Mouse (Mus musculus) yolk sac, embryonic 10.5 days (tissue): Measurements from ENCODE around the gene Psmd6.

Source experiments
- DNase-seq: peaks from one replicate; pipeline ENCODE4 v3.0.0-alpha.2; 2017; ENCODE audit warnings: low spot score

The Psmd6 gene

DNA sequence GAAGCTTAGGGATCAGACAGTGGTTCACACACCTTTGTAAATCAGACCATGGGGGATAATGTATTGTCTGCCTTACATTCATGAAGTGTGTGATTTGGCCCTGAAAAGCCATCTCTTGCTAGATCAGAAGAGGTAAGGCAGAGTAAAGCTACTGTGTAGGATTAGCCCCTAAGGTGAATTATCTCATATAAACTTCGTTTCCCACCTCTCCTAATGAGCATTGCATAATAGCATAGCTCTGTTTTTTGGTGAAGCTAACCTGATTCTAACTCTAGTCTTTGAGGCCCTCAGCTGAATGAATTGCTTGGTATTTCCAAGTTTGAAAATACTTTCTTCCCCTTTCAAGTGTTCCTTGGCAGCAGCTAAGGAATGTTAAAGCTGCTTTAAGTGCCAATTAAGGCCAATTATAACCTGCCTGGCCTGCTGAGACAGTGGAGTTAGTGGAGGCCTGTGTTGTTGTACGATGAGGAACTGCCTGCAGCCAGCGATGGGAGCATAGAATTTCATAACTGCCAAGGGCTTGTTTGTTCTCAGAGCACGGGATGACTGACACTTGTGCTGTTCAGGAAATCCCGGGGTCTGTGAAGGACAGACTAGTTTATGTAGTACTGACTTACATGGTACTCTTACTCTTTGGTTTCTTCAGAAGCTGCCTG lies 56.2 kb downstream of the Psmd6 start:
- no peak for DNase-seq

DNA sequence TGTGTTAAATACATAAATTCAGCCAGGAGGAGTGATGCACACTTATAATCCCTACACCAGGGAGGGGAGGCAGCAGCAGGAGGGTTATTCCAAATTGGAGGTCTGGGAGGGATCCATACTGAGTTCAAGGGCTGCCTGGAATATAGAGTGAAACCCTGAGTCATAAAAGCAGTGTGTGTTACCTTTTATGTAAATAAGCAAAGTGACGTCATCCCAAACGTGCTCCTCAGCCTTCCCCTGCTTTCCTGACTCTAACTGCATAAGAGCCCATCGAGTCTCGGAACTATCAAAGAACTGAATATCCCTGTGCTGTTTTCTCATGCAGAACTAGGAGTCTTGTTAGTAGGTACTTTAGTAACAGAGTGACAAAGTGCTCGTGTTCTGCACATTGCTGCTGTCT lies 57.4 kb downstream of the Psmd6 start:
- DNase-seq = no peak

DNA sequence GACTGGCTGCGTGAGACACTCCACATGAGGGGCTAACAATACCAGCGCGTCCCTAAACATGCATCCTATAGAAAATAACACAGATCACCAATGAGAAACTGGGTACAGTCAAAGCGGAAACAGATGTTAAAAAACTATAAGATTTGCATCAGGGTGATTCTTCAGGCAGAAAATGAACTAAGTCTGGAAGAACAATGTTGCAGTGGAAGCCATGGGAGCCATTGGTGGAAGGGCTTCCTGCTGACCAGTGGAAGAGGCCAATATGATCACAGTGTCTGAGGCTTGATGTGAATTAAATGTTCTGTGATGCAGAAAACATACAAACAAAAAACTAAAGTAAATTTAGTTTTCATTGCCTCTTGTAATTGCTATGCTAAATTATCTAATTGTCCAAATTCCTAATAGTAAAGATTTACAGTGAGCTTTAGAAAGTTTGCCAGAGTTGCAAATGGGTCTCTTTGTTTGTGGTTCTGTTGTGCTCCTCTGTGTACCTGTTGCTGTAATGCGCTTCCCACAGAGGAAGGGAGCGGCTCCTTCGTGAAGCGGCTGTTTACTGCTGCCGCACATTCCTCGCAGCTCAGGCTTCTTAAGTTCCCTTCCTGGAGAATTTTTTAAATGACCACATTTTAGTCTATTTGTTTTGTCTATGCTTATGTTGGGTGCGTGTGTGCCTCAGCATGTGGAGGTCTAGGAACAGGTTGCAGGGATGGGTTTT lies 58.1 kb downstream of the Psmd6 start:
- no peak for DNase-seq
